Mouse (Mus musculus): ENCODE results near the gene Pclo. TPM values are rescaled to one million over a fixed set of nuclear protein-coding genes. Genes with fewer than 3 reads are reported as not detected.
A peak's percentile ranks its signal among the peaks of the same experiment; 100 is the strongest.
"Not testable (repeated sequence)": the region's sequence is repeated elsewhere in the genome, so short reads cannot be mapped to it uniquely, and the experiment has no call there.

The Pclo gene
- 0.09 and 0.11 TPM in 2 replicates for polyA plus RNA-seq (2016; fragmentation: Nextera tagmentation; extraction: Ambion mirVana)

DNA sequence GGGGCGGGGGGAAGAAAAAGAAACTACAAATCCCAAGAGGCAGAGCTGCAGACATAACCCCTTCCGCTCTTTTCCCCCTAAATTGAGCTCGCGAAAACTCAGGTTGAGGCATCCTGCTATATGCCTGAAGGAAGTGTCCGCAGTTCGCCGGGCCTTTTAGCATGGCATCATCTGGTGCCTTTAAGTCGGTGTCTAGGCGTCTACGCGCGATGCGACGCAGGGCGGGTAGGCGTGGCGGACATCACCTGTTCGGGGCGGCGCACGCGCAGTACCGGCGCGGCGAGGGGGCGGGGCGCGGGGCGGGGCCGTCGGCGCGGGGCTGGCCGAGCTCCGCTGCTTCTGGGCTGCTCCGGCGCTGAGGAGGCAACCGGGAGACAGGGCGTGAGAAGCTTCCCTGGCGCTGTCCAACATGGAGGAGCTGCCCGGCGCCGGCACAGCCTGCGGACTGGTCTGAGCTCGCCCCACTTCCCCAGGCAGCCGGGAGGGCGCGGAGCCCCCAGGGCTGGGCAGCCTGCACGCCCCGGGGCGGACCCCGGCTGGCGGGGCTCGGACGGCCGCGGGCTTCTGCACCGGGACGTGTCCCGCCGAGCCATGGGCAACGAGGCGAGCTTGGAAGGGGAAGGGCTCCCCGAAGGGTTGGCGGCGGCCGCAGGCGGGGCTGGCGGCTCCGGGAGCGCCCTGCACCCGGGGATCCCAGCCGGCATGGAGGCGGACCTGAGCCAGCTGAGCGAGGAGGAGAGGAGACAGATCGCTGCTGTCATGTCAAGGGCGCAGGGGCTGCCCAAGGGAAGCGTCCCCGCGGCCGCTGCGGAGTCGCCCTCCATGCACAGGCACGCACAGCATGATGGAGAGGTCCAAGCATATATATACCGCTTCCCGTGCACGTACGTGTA lies at the start of gene Pclo:
Pclo (plus strand) TSS at position 288 of the 893 bp plus-strand sequence.
- Histone ChIP-seq H3K27ac (peak within 1 kb of the TSS; percentile 75), H3K4me3 (peak within 1 kb of the TSS; percentile 67), H3K27me3 (ENCODE audit: low read depth, poor library complexity, severe bottlenecking) (no peaks in the 10 kb centered on the region), H3K9me3 (replicated peaks) (no peaks in the 10 kb centered on the region), H3K36me3 (no peaks in the 10 kb centered on the region), H3K4me1 (peaks cover 6% of the 10 kb centered on the region)
- DNase-seq (ENCODE audit: low spot score): peak; percentile 93
- under 1% methylated on average over 87 of the region's 89 CpGs for WGBS

DNA sequence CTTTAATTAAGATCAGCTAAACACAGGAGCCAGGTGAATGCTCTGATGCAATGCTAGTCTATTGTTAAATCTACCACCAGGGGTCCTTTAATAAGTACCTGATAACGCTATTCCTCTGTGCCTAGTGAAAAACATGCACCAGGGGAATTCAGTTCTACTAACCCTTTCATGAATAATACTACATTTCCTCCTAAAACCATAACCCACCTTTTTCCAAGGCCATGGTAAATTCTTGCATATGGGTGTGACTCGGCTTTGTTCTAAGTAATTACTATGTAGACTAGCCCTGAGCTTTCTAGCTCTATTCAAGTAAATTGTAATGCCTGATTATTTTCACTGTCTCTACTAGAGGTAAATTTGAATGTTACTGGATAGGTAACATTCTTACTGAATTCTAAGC lies 20.3 kb upstream of the Pclo start:
- not testable (repeated sequence) for H3K27ac ChIP-seq; H3K27me3 ChIP-seq (ENCODE audit: low read depth, poor library complexity, severe bottlenecking); H3K4me1 ChIP-seq; H3K36me3 ChIP-seq; H3K4me3 ChIP-seq; H3K9me3 ChIP-seq (replicated peaks); DNase-seq (ENCODE audit: low spot score)
- 69% methylated on average over 2 of the region's 2 CpGs for WGBS

DNA sequence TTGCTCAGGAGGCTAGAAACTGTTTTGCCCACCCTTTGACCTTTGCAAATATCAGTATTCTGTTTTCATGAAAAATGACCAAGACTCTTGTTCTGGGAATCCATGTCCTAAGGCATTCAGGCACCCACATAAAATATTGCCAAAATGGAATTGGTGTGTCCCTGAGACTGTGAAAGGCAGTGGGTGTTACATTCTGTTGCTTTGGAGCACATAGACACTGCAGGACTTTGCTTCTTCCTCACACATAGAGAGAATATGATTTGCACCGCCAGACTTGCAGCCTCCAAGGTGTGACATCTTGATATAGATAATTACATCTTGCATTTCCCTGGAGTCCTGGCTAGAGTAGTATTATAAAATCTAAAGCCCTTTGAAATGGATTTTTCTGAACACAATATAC lies 6.2 kb upstream of the Pclo start:
- 81% methylated on average over 1 of the region's 1 CpGs for WGBS
- no peak for DNase-seq (ENCODE audit: low spot score)
- H3K27ac ChIP-seq: no peak overlapping the region
- H3K27me3 ChIP-seq (ENCODE audit: low read depth, poor library complexity, severe bottlenecking): no peaks in the 10 kb centered on the region
- H3K4me3 ChIP-seq: no peak overlapping the region
- H3K4me1 ChIP-seq: no peaks in the 10 kb centered on the region
- no peaks in the 10 kb centered on the region for H3K9me3 ChIP-seq (replicated peaks)
- no peaks in the 10 kb centered on the region for H3K36me3 ChIP-seq

DNA sequence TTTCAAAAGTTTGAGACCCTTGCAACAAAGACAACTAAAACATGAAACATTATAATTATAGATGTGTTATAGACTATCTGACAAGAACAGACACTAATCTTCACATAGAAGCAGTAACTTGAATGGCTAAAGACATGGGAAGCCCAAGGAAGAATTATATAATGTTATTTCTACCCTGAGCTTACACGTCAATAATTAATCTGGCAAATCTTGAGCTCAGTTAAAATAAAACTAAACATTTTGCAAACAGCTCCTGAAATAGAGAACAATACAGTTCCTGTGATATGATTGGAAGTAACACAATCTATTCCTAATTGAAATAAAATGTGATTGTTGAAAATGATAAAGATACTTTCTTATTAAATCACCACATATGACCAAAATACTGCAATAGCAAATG lies 5.1 kb upstream of the Pclo start:
- no peaks in the 10 kb centered on the region for H3K9me3 ChIP-seq (replicated peaks)
- no peaks in the 10 kb centered on the region for H3K27me3 ChIP-seq (ENCODE audit: low read depth, poor library complexity, severe bottlenecking)
- H3K36me3 ChIP-seq: no peaks in the 10 kb centered on the region
- 90% methylated on average over 1 of the region's 1 CpGs for WGBS
- H3K4me1 ChIP-seq: no peaks in the 10 kb centered on the region
- no peak for DNase-seq (ENCODE audit: low spot score)
- H3K4me3 ChIP-seq: no peak overlapping the region
- H3K27ac ChIP-seq: no peak overlapping the region

DNA sequence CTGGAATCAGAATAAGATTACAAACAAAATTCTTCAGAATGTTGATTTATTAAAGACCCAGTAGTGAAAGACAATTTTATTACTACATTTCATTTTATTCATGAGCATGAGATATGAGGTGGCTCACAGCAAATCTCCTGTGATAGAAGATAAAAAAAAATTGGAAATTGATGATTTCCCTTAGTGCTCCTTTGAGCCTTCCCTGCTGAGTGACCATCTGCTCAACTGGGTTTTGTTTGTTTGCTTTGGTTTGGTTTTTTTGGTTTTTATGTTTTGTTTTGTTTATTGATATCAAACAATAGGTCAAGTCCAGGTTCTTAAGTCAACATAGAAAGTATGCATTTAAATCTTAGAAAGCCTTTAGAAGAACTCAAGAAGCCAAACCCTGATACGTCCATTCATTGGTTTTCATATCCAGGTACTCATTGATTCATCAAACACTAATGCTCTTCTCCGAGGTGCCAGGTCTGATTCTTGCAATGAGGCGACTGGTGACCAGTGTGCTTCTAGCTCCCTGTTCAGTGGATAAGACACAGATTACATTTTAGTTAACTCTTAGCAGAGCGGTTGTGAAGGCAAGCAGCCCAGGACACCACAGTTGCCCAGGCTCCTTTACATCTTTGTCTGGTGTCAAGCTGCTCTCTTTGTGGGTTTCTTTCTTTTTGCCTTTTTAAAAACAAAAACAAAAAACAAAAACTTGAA lies 3.6 kb downstream of the Pclo start:
- H3K36me3 ChIP-seq: no peaks in the 10 kb centered on the region
- WGBS: 81% methylated on average over 4 of the region's 4 CpGs

DNA sequence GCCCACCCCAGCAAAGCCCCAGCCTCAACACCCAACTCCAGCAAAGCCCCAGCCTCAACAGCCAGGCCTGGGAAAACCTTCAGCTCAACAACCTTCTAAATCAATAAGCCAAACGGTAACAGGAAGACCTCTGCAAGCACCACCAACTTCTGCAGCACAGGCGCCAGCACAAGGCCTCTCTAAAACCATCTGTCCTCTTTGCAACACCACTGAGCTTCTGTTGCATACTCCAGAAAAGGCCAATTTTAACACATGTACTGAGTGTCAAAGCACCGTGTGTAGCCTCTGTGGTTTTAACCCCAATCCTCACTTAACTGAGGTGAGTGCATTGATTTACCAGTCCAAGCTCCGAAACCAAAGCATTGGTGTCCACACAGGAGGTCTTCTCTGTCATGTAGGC lies 7.3 kb downstream of the Pclo start:
- no peaks in the 10 kb centered on the region for H3K9me3 ChIP-seq (replicated peaks)
- WGBS: 82% methylated on average over 4 of the region's 4 CpGs
- no peak for DNase-seq (ENCODE audit: low spot score)

More for the DNA sequence above, 3.6 kb downstream of the Pclo start:
- Histone ChIP-seq H3K9me3 (replicated peaks) (no peaks in the 10 kb centered on the region), H3K4me1 (peaks cover 6% of the 10 kb centered on the region), H3K27me3 (ENCODE audit: low read depth, poor library complexity, severe bottlenecking) (no peaks in the 10 kb centered on the region), H3K4me3 (no peak overlapping the region), H3K27ac (no peak overlapping the region)
- DNase-seq (ENCODE audit: low spot score): no peak

DNA sequence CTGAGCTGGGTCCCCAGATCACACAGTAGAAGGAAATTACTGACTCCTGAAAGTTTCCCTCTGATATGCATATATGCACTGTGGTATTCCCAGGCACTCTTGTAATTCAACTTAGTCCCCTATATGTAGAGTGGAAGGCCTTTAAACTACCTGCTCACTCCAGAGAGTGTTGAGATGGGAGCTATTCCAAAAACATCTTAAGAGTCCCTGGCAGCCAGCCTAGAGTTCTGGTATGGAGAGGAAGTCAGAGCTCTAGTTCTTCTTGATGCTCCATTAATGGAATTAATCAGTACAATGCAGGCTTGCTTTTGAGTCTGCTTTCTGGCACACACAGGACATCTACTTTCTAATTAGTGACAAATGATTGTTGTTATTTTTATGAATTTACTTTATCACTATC lies 11.3 kb downstream of the Pclo start:
- no peaks in the 10 kb centered on the region for H3K27me3 ChIP-seq (ENCODE audit: low read depth, poor library complexity, severe bottlenecking)
- no peak overlapping the region for H3K4me3 ChIP-seq
- no peak for DNase-seq (ENCODE audit: low spot score)
- H3K9me3 ChIP-seq (replicated peaks): no peaks in the 10 kb centered on the region
- H3K27ac ChIP-seq: no peak overlapping the region
- no peaks in the 10 kb centered on the region for H3K4me1 ChIP-seq
- no peaks in the 10 kb centered on the region for H3K36me3 ChIP-seq

More for the DNA sequence above, 7.3 kb downstream of the Pclo start:
- H3K27me3 ChIP-seq (ENCODE audit: low read depth, poor library complexity, severe bottlenecking): no peaks in the 10 kb centered on the region
- no peaks in the 10 kb centered on the region for H3K36me3 ChIP-seq
- H3K4me3 ChIP-seq: no peak overlapping the region
- H3K4me1 ChIP-seq: no peaks in the 10 kb centered on the region
- H3K27ac ChIP-seq: no peak overlapping the region

DNA sequence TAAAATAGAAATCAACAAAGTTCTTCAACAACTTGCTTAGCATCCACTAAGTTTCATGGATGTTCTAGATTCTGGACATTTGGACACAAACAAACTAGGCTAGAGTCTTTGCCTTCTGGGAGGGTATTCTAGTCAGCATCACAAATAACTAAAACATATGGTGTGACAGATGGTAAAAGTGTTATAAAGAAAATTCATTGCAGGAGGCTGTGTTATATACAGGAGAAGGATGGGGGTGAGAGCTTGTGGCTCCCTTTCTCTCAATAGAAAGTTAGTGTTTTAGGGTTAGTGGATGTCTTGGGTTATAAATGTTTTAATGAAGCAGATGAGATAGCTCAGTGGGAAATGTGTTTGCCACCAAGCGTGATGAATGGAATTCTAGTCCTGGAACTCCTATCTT lies 13.1 kb downstream of the Pclo start:
- Histone ChIP-seq H3K4me1 (no peaks in the 10 kb centered on the region), H3K27ac (no peak overlapping the region), H3K9me3 (replicated peaks) (no peaks in the 10 kb centered on the region), H3K36me3 (no peaks in the 10 kb centered on the region), H3K4me3 (no peak overlapping the region), H3K27me3 (ENCODE audit: low read depth, poor library complexity, severe bottlenecking) (no peaks in the 10 kb centered on the region)
- no peak for DNase-seq (ENCODE audit: low spot score)
- 71% methylated on average over 1 of the region's 1 CpGs for WGBS

DNA sequence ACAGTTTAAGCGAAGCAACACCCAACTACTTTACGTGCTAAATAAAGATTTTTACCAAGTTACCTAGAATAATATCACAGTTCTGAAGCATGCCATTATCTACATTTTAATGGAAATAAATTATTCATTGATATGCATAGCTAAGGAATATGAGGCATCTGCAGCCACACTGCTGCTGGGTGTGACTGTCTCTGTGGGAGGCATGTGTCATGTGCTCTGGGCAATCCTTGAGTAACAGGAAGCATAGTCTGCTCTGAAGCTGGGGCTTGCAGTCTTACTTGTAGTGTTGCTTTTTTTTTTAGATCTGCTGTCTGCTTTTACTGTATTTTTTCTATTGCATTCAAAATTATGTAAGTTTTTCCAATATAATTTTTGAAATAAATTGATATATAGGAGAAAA lies 17.2 kb downstream of the Pclo start:
- 95% methylated on average over 2 of the region's 2 CpGs for WGBS
- no peak for DNase-seq (ENCODE audit: low spot score)
- H3K9me3 ChIP-seq (replicated peaks): no peaks in the 10 kb centered on the region
- no peak overlapping the region for H3K4me3 ChIP-seq
- H3K4me1 ChIP-seq: no peaks in the 10 kb centered on the region
- no peak overlapping the region for H3K27ac ChIP-seq
- no peaks in the 10 kb centered on the region for H3K36me3 ChIP-seq
- no peaks in the 10 kb centered on the region for H3K27me3 ChIP-seq (ENCODE audit: low read depth, poor library complexity, severe bottlenecking)

DNA sequence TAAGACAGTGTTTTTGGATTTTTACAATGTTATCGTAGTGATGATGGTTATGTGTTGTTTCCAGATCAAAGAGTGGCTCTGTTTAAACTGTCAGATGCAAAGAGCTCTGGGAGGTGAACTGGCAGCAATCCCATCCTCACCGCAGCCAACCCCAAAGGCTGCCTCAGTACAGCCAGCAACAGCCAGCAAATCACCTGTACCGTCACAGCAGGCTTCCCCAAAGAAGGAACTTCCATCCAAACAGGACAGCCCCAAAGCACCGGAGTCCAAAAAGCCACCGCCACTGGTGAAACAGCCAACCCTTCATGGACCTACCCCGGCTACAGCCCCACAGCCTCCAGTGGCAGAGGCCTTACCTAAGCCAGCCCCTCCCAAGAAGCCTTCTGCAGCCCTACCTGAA lies 24.6 kb downstream of the Pclo start:
- WGBS: 72% methylated on average over 6 of the region's 6 CpGs
- DNase-seq (ENCODE audit: low spot score): no peak
- H3K36me3 ChIP-seq: no peaks in the 10 kb centered on the region
- H3K27me3 ChIP-seq (ENCODE audit: low read depth, poor library complexity, severe bottlenecking): no peaks in the 10 kb centered on the region
- H3K27ac ChIP-seq: no peak overlapping the region
- no peaks in the 10 kb centered on the region for H3K9me3 ChIP-seq (replicated peaks)
- H3K4me1 ChIP-seq: no peaks in the 10 kb centered on the region
- H3K4me3 ChIP-seq: no peak overlapping the region

DNA sequence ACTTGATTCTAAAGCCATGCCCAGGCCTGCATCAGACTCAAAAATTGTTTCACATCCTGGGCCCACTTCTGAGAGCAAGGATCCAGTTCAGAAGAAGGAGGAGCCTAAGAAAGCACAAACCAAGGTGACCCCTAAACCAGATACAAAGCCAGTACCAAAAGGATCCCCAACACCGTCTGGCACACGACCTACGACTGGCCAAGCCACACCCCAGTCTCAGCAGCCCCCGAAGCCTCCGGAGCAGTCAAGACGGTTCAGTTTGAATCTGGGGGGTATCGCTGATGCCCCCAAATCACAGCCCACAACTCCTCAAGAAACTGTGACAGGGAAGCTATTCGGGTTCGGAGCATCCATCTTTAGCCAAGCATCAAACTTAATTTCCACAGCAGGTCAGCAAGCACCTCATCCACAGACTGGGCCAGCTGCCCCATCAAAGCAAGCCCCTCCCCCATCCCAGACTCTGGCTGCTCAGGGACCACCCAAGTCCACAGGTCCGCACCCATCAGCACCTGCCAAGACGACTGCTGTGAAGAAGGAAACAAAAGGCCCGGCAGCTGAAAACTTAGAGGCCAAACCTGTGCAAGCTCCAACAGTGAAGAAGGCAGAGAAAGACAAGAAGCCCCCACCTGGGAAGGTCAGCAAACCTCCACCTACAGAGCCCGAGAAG lies 25.4 kb downstream of the Pclo start:
- Histone ChIP-seq H3K36me3 (no peaks in the 10 kb centered on the region), H3K27ac (no peak overlapping the region), H3K9me3 (replicated peaks) (no peaks in the 10 kb centered on the region), H3K4me1 (no peaks in the 10 kb centered on the region), H3K4me3 (no peak overlapping the region), H3K27me3 (ENCODE audit: low read depth, poor library complexity, severe bottlenecking) (no peaks in the 10 kb centered on the region)
- no peak for DNase-seq (ENCODE audit: low spot score)
- WGBS: 72% methylated on average over 13 of the region's 13 CpGs

DNA sequence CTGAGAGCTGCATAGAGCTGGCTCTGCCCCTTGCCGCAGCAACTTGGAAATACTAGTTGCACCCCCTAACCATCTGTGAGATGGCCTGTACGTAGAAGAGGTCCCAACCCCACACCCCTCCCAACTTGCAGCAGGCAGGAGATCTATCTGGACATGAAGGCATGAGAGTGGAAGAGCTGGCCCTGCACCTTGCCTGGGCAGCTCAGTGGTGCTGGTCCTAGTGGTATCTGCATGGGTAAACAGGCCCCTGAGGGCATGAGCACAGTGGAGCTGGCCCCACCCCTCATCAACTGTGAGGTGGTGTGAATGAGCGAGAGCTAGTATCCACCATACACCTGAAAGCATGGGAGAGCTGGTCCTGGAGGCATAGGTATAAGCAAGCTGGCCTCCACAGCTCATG lies 60.9 kb downstream of the Pclo start:
- Histone ChIP-seq H3K36me3 (no peaks in the 10 kb centered on the region), H3K27me3 (ENCODE audit: low read depth, poor library complexity, severe bottlenecking) (no peaks in the 10 kb centered on the region), H3K4me1 (no peaks in the 10 kb centered on the region), H3K27ac (no peak overlapping the region), H3K4me3 (no peak overlapping the region), H3K9me3 (replicated peaks) (no peaks in the 10 kb centered on the region)
- WGBS: 85% methylated on average over 3 of the region's 3 CpGs
- no peak for DNase-seq (ENCODE audit: low spot score)

DNA sequence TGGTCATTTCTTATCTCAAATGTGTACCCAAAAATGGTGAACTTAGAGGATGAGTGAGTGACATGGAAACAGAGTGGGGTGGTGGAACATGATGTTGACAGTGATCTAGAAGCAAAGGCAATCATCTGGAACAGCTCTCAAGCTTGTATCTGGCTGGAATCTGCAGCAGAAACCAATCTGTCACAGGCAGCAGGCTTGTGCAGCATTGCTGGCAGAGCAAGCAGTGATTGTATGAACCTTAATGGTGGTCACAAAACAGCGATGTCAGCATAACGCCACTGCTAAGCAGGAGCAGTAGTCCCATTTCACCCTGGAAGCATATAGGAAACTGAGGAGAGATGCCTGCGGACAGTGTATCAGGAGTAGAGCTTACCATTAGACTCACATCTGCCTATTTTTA lies 76.8 kb downstream of the Pclo start:
- Histone ChIP-seq H3K9me3 (replicated peaks) (no peaks in the 10 kb centered on the region), H3K27ac (no peak overlapping the region), H3K4me3 (no peak overlapping the region), H3K4me1 (no peaks in the 10 kb centered on the region), H3K27me3 (ENCODE audit: low read depth, poor library complexity, severe bottlenecking) (no peaks in the 10 kb centered on the region), H3K36me3 (no peaks in the 10 kb centered on the region)
- DNase-seq (ENCODE audit: low spot score): no peak
- WGBS: 83% methylated on average over 3 of the region's 3 CpGs
